Mouse (Mus musculus) liver, postnatal 0 days (tissue): ENCODE measurements around the gene Gpc6.

Experiments used
- CTCF ChIP-seq: sonication (generic); IDR thresholded peaks from 2 replicates; pipeline ENCODE4 v1.5.1; 2016; ENCODE audit warnings: antibody characterized with exemption, low read depth
- EP300 ChIP-seq: IDR thresholded peaks from 2 replicates; pipeline ENCODE4 v1.6.1; 2016; ENCODE audit warnings: antibody characterized with exemption, low read depth, mild to moderate bottlenecking

DNA sequence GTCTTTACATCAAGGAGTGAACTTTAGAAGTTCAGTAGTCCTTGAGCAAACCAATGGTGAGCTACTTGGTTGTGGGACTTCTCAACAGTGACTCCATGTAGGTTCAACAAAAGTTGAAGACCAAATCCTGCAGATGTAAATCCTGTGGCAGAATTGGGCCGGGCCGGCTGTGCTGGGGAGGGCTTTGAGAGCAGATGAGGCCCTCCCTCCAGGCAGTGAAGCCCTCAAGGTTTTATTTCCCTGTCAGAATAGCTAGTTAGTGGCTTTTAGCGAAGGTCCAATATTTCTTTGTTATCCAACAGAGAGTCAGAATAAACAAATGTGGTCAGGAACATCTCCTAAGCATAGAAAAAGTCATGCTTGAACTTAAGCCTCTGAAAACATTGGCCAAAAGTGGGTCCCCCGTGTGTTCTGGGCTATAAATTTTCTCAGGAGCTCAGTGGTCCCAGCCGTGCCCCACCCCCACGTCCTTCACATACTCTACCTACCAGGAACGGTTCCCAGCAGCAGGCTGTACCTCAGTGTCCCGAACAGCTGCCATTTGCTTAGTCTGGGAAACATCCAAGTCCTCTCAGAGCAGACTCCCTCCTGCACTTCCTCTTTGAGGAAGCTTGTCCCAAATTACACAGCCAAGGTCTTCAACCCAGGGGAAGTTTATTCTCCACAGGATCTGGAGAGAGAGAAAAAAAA is 983.3 kb downstream of the Gpc6 start:
- no peak for TF ChIP-seq CTCF
- no peak for TF ChIP-seq EP300
